Mouse (Mus musculus): ENCODE data around the gene Cdk14. TPM values are rescaled to one million over a fixed set of nuclear protein-coding genes. Genes with fewer than 3 reads are reported as not detected.

Gene Cdk14
- 40.4 and 48.5 TPM in 2 replicates for polyA plus RNA-seq (2012; rRNA removed)

- WGBS: 86% methylated on average over 9 of the region's 9 CpGs
- Histone ChIP-seq H3K4me3 (replicated peaks; ENCODE audit: insufficient read depth, low read depth, low read length) (no peak within 1 kb of the TSS), H3K4me1 (ENCODE audit: control insufficient read depth, insufficient read depth, low read length) (no peaks in the 10 kb centered on the region), H3K27me3 (ENCODE audit: control insufficient read depth, insufficient read depth, low read length) (no peaks in the 10 kb centered on the region), H3K27ac (ENCODE audit: insufficient read depth, low read length) (no peak within 1 kb of the TSS)
- no peak for DNase-seq
- TF ChIP-seq POLR2A (IDR thresholded peaks at IDR 0.05; ENCODE audit: borderline replicate concordance, insufficient read depth, low read length) (no peak), CTCF (IDR thresholded peaks at IDR 0.05; ENCODE audit: borderline replicate concordance, insufficient read depth, low read depth, low read length) (no peak)
Observed at GRCm38 (mm10) chr5:5419992-5420455, at the start of gene Cdk14. Cdk14 (minus strand) TSS chr5:5420312.

GRCm38 (mm10) chr5:5465256-5465655 lies 45.1 kb upstream of the Cdk14 start:
- no peak overlapping the region for H3K27ac ChIP-seq (ENCODE audit: insufficient read depth, low read length)
- DNase-seq: no peak
- no peaks in the 10 kb centered on the region for H3K4me1 ChIP-seq (ENCODE audit: control insufficient read depth, insufficient read depth, low read length)
- no peak overlapping the region for H3K4me3 ChIP-seq (replicated peaks; ENCODE audit: insufficient read depth, low read depth, low read length)
- no peaks in the 10 kb centered on the region for H3K27me3 ChIP-seq (ENCODE audit: control insufficient read depth, insufficient read depth, low read length)
- 82% methylated on average over 1 of the region's 1 CpGs for WGBS
- no peak for TF ChIP-seq CTCF (IDR thresholded peaks at IDR 0.05; ENCODE audit: borderline replicate concordance, insufficient read depth, low read depth, low read length)
- TF ChIP-seq POLR2A (IDR thresholded peaks at IDR 0.05; ENCODE audit: borderline replicate concordance, insufficient read depth, low read length): no peak

GRCm38 (mm10) chr5:5431746-5432438 lies 11.8 kb upstream of the Cdk14 start:
- H3K27ac ChIP-seq (ENCODE audit: insufficient read depth, low read length): no peak overlapping the region
- no peak for TF ChIP-seq POLR2A (IDR thresholded peaks at IDR 0.05; ENCODE audit: borderline replicate concordance, insufficient read depth, low read length)
- no peak for TF ChIP-seq CTCF (IDR thresholded peaks at IDR 0.05; ENCODE audit: borderline replicate concordance, insufficient read depth, low read depth, low read length)
- no peak overlapping the region for H3K4me3 ChIP-seq (replicated peaks; ENCODE audit: insufficient read depth, low read depth, low read length)
- H3K27me3 ChIP-seq (ENCODE audit: control insufficient read depth, insufficient read depth, low read length): no peaks in the 10 kb centered on the region
- WGBS: 27% methylated on average over 5 of the region's 5 CpGs
- no peaks in the 10 kb centered on the region for H3K4me1 ChIP-seq (ENCODE audit: control insufficient read depth, insufficient read depth, low read length)
- no peak for DNase-seq

GRCm38 (mm10) chr5:5423723-5424171 lies 3.6 kb upstream of the Cdk14 start:
- TF ChIP-seq POLR2A (IDR thresholded peaks at IDR 0.05; ENCODE audit: borderline replicate concordance, insufficient read depth, low read length): no peak
- TF ChIP-seq CTCF (IDR thresholded peaks at IDR 0.05; ENCODE audit: borderline replicate concordance, insufficient read depth, low read depth, low read length): no peak
- Histone ChIP-seq H3K27me3 (ENCODE audit: control insufficient read depth, insufficient read depth, low read length) (no peaks in the 10 kb centered on the region), H3K27ac (ENCODE audit: insufficient read depth, low read length) (no peak overlapping the region), H3K4me3 (replicated peaks; ENCODE audit: insufficient read depth, low read depth, low read length) (no peak overlapping the region), H3K4me1 (ENCODE audit: control insufficient read depth, insufficient read depth, low read length) (no peaks in the 10 kb centered on the region)
- WGBS: 85% methylated on average over 6 of the region's 6 CpGs
- no peak for DNase-seq

- no peak overlapping the region for H3K27ac ChIP-seq (ENCODE audit: insufficient read depth, low read length)
- no peaks in the 10 kb centered on the region for H3K27me3 ChIP-seq (ENCODE audit: control insufficient read depth, insufficient read depth, low read length)
- DNase-seq: no peak
- TF ChIP-seq CTCF (IDR thresholded peaks at IDR 0.05; ENCODE audit: borderline replicate concordance, insufficient read depth, low read depth, low read length) (no peak), POLR2A (IDR thresholded peaks at IDR 0.05; ENCODE audit: borderline replicate concordance, insufficient read depth, low read length) (no peak)
- WGBS: 97% methylated on average over 4 of the region's 4 CpGs
- H3K4me1 ChIP-seq (ENCODE audit: control insufficient read depth, insufficient read depth, low read length): no peaks in the 10 kb centered on the region
- H3K4me3 ChIP-seq (replicated peaks; ENCODE audit: insufficient read depth, low read depth, low read length): no peak overlapping the region
Observed at GRCm38 (mm10) chr5:5423081-5423480, 3.0 kb upstream of the Cdk14 start.

- H3K27ac ChIP-seq (ENCODE audit: insufficient read depth, low read length): no peak overlapping the region
- 89% methylated on average over 2 of the region's 2 CpGs for WGBS
- no peaks in the 10 kb centered on the region for H3K27me3 ChIP-seq (ENCODE audit: control insufficient read depth, insufficient read depth, low read length)
- no peak for TF ChIP-seq POLR2A (IDR thresholded peaks at IDR 0.05; ENCODE audit: borderline replicate concordance, insufficient read depth, low read length)
- TF ChIP-seq CTCF (IDR thresholded peaks at IDR 0.05; ENCODE audit: borderline replicate concordance, insufficient read depth, low read depth, low read length): no peak
- DNase-seq: no peak
- H3K4me1 ChIP-seq (ENCODE audit: control insufficient read depth, insufficient read depth, low read length): no peaks in the 10 kb centered on the region
- no peak overlapping the region for H3K4me3 ChIP-seq (replicated peaks; ENCODE audit: insufficient read depth, low read depth, low read length)
Observed at GRCm38 (mm10) chr5:5421439-5421838, 1.3 kb upstream of the Cdk14 start.

GRCm38 (mm10) chr5:5419253-5419652 lies 859 bp downstream of the Cdk14 start:
- Histone ChIP-seq H3K27ac (ENCODE audit: insufficient read depth, low read length) (no peak overlapping the region), H3K4me1 (ENCODE audit: control insufficient read depth, insufficient read depth, low read length) (no peaks in the 10 kb centered on the region), H3K4me3 (replicated peaks; ENCODE audit: insufficient read depth, low read depth, low read length) (no peak overlapping the region), H3K27me3 (ENCODE audit: control insufficient read depth, insufficient read depth, low read length) (no peaks in the 10 kb centered on the region)
- TF ChIP-seq CTCF (IDR thresholded peaks at IDR 0.05; ENCODE audit: borderline replicate concordance, insufficient read depth, low read depth, low read length) (no peak), POLR2A (IDR thresholded peaks at IDR 0.05; ENCODE audit: borderline replicate concordance, insufficient read depth, low read length) (no peak)
- 76% methylated on average over 1 of the region's 1 CpGs for WGBS
- no peak for DNase-seq

GRCm38 (mm10) chr5:5414835-5415234 lies 5.3 kb downstream of the Cdk14 start:
- no peak overlapping the region for H3K4me3 ChIP-seq (replicated peaks; ENCODE audit: insufficient read depth, low read depth, low read length)
- WGBS: 58% methylated on average over 3 of the region's 3 CpGs
- DNase-seq: no peak
- no peaks in the 10 kb centered on the region for H3K27me3 ChIP-seq (ENCODE audit: control insufficient read depth, insufficient read depth, low read length)
- H3K27ac ChIP-seq (ENCODE audit: insufficient read depth, low read length): no peak overlapping the region
- no peak for TF ChIP-seq POLR2A (IDR thresholded peaks at IDR 0.05; ENCODE audit: borderline replicate concordance, insufficient read depth, low read length)
- no peak for TF ChIP-seq CTCF (IDR thresholded peaks at IDR 0.05; ENCODE audit: borderline replicate concordance, insufficient read depth, low read depth, low read length)
- H3K4me1 ChIP-seq (ENCODE audit: control insufficient read depth, insufficient read depth, low read length): no peaks in the 10 kb centered on the region

Data from cerebellum, adult 2 months (tissue).